Mouse (Mus musculus): ENCODE results near the gene Mettl7a3.

Gene Mettl7a3

GRCm38 (mm10) chr15:100388224-100388835 is 53.6 kb downstream of the Mettl7a3 start:
- DNase-seq (ENCODE audit: low spot score in 2 of 2): no peak

- no peak for DNase-seq (ENCODE audit: low spot score in 2 of 2)
These were observed 54.2 kb downstream of the Mettl7a3 start for GRCm38 (mm10) chr15:100388886-100389285.

All from frontal cortex, postnatal 25 days (tissue).